Mouse (Mus musculus): Measurements from ENCODE around the gene Slc13a4. TPM values are rescaled to one million over a fixed set of nuclear protein-coding genes. Genes with fewer than 3 reads are reported as not detected.
A peak's percentile ranks its signal among the peaks of the same experiment; 100 is the strongest.

Slc13a4 gene
- polyA plus RNA-seq, 1 experiment, result 1.1 TPM

GRCm38 (mm10) chr6:35271868-35272765 is 35.8 kb downstream of the Slc13a4 start:
- Histone ChIP-seq H3K9me3 (replicated peaks; ENCODE audit: control insufficient read depth, insufficient read depth, low read length, poor library complexity, severe bottlenecking) (no peaks in the 10 kb centered on the region), H3K27me3 (ENCODE audit: control insufficient read depth, insufficient read depth, low read length, poor library complexity, severe bottlenecking) (no peaks in the 10 kb centered on the region), H3K9ac (ENCODE audit: low read depth, poor library complexity, severe bottlenecking) (no peak overlapping the region), H3K27ac (ENCODE audit: insufficient read depth, low read length) (no peak overlapping the region), H3K4me3 (ENCODE audit: low read depth, low read length) (no peak overlapping the region), H3K4me1 (ENCODE audit: control insufficient read depth, insufficient read depth, low read length) (no peaks in the 10 kb centered on the region), H3K36me3 (ENCODE audit: control insufficient read depth, insufficient read depth, low read length, poor library complexity, severe bottlenecking) (no peaks in the 10 kb centered on the region)
- no peak for TF ChIP-seq POLR2A (IDR thresholded peaks at IDR 0.05; ENCODE audit: insufficient read depth, low read length)

DNA sequence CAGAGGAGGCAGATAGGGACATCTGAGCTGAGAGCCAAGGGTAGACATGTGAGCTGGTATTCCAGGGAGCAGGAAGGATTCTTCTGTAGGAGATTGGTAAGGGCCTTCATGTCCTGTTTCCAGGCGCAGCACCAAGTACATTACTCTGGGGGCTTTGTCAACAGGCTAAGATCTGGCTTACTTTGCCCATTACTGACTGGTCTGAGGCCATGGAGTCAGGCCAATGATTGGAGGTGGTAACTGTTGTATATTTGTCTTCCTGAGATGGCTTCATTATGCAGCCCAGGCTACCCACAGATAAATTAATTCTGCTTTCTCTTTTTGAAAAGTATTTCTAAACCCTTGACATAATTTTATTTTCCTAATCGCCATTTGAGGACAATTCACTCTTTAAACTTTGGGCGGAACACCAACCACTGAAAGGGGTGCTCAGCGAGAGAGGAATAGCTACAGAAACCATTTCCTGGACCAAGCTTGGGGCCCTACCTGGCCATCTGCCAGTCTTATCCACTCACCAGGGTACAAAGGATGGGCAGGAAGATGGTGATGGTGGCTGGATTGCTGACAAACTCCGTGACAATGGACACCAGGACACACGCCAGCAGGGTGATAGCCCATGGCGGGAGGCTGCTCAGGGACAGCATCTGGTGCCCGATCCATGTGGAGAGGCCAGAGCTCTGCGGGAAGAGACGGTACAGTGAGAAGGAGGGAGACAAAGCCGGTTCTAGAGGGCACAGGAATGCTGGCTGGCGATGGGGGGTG is 36.7 kb downstream of the Slc13a4 start:
- H3K4me3 ChIP-seq (ENCODE audit: low read depth, low read length), result no peak overlapping the region
- TF ChIP-seq POLR2A (IDR thresholded peaks at IDR 0.05; ENCODE audit: insufficient read depth, low read length), result no peak
- TF ChIP-seq EP300 (IDR thresholded peaks at IDR 0.05; ENCODE audit: insufficient read depth, low read depth, low read length), result no peak
- no peak for TF ChIP-seq CTCF (IDR thresholded peaks at IDR 0.05; ENCODE audit: low read depth, low read length)

GRCm38 (mm10) chr6:35269643-35270042 is 38.3 kb downstream of the Slc13a4 start:
- Histone ChIP-seq H3K27ac (ENCODE audit: insufficient read depth, low read length) (no peak overlapping the region), H3K4me3 (ENCODE audit: low read depth, low read length) (peak overlapping the region; percentile 35), H3K36me3 (ENCODE audit: control insufficient read depth, insufficient read depth, low read length, poor library complexity, severe bottlenecking) (no peaks in the 10 kb centered on the region), H3K9ac (ENCODE audit: low read depth, poor library complexity, severe bottlenecking) (no peak overlapping the region), H3K9me3 (replicated peaks; ENCODE audit: control insufficient read depth, insufficient read depth, low read length, poor library complexity, severe bottlenecking) (no peaks in the 10 kb centered on the region), H3K27me3 (ENCODE audit: control insufficient read depth, insufficient read depth, low read length, poor library complexity, severe bottlenecking) (no peaks in the 10 kb centered on the region), H3K4me1 (ENCODE audit: control insufficient read depth, insufficient read depth, low read length) (no peaks in the 10 kb centered on the region)
- TF ChIP-seq EP300 (IDR thresholded peaks at IDR 0.05; ENCODE audit: insufficient read depth, low read depth, low read length) (no peak), CTCF (IDR thresholded peaks at IDR 0.05; ENCODE audit: low read depth, low read length) (no peak), POLR2A (IDR thresholded peaks at IDR 0.05; ENCODE audit: insufficient read depth, low read length) (no peak)

More for the DNA sequence above, 36.7 kb downstream of the Slc13a4 start:
- H3K27ac ChIP-seq (ENCODE audit: insufficient read depth, low read length), result no peak overlapping the region
- no peaks in the 10 kb centered on the region for H3K9me3 ChIP-seq (replicated peaks; ENCODE audit: control insufficient read depth, insufficient read depth, low read length, poor library complexity, severe bottlenecking)
- no peak overlapping the region for H3K9ac ChIP-seq (ENCODE audit: low read depth, poor library complexity, severe bottlenecking)
- H3K4me1 ChIP-seq (ENCODE audit: control insufficient read depth, insufficient read depth, low read length), result no peaks in the 10 kb centered on the region
- no peaks in the 10 kb centered on the region for H3K27me3 ChIP-seq (ENCODE audit: control insufficient read depth, insufficient read depth, low read length, poor library complexity, severe bottlenecking)
- H3K36me3 ChIP-seq (ENCODE audit: control insufficient read depth, insufficient read depth, low read length, poor library complexity, severe bottlenecking), result no peaks in the 10 kb centered on the region

DNA sequence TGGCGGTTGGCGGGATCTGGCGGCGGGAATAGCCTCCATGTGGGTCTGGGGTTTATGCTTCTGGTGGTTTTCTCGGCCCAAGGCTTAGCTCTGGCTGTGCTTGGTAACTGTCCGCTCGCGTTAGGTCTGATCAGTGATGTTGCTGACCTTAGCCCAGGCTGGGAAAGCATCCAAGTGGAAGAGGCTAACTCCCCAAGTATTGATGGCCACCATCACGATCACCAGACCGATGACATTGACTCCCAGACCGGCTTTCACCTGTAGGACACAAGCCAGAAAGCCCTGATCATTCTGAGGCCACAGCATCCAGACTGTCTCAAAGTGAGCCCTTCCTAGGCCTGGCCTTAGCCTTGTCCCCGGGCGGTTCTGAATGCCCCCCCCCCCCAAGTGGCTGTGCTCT is 39.2 kb downstream of the Slc13a4 start:
- no peaks in the 10 kb centered on the region for H3K27me3 ChIP-seq (ENCODE audit: control insufficient read depth, insufficient read depth, low read length, poor library complexity, severe bottlenecking)
- H3K9ac ChIP-seq (ENCODE audit: low read depth, poor library complexity, severe bottlenecking), result peak overlapping the region; percentile 10; the same call in 1 of the 2 replicates
- no peak for TF ChIP-seq CTCF (IDR thresholded peaks at IDR 0.05; ENCODE audit: low read depth, low read length)
- no peak for TF ChIP-seq POLR2A (IDR thresholded peaks at IDR 0.05; ENCODE audit: insufficient read depth, low read length)
- TF ChIP-seq EP300 (IDR thresholded peaks at IDR 0.05; ENCODE audit: insufficient read depth, low read depth, low read length), result no peak

GRCm38 (mm10) chr6:35265580-35266278 is 42.2 kb downstream of the Slc13a4 start:
- H3K27ac ChIP-seq (ENCODE audit: insufficient read depth, low read length), result no peak overlapping the region
- TF ChIP-seq POLR2A (IDR thresholded peaks at IDR 0.05; ENCODE audit: insufficient read depth, low read length) (no peak), EP300 (IDR thresholded peaks at IDR 0.05; ENCODE audit: insufficient read depth, low read depth, low read length) (no peak), CTCF (IDR thresholded peaks at IDR 0.05; ENCODE audit: low read depth, low read length) (no peak)
- H3K4me3 ChIP-seq (ENCODE audit: low read depth, low read length), result no peak overlapping the region
- no peaks in the 10 kb centered on the region for H3K4me1 ChIP-seq (ENCODE audit: control insufficient read depth, insufficient read depth, low read length)
- H3K27me3 ChIP-seq (ENCODE audit: control insufficient read depth, insufficient read depth, low read length, poor library complexity, severe bottlenecking), result no peaks in the 10 kb centered on the region
- no peak overlapping the region for H3K9ac ChIP-seq (ENCODE audit: low read depth, poor library complexity, severe bottlenecking)
- peaks cover 14% of the 10 kb centered on the region for H3K36me3 ChIP-seq (ENCODE audit: control insufficient read depth, insufficient read depth, low read length, poor library complexity, severe bottlenecking)
- H3K9me3 ChIP-seq (replicated peaks; ENCODE audit: control insufficient read depth, insufficient read depth, low read length, poor library complexity, severe bottlenecking), result no peaks in the 10 kb centered on the region

More for the DNA sequence above, 39.2 kb downstream of the Slc13a4 start:
- peak overlapping the region; percentile 57 for H3K4me3 ChIP-seq (ENCODE audit: low read depth, low read length)
- H3K27ac ChIP-seq (ENCODE audit: insufficient read depth, low read length), result no peak overlapping the region
- H3K4me1 ChIP-seq (ENCODE audit: control insufficient read depth, insufficient read depth, low read length), result no peaks in the 10 kb centered on the region
- no peaks in the 10 kb centered on the region for H3K9me3 ChIP-seq (replicated peaks; ENCODE audit: control insufficient read depth, insufficient read depth, low read length, poor library complexity, severe bottlenecking)
- no peaks in the 10 kb centered on the region for H3K36me3 ChIP-seq (ENCODE audit: control insufficient read depth, insufficient read depth, low read length, poor library complexity, severe bottlenecking)

Measured in ES-Bruce4 (cell line).